Mouse (Mus musculus): Measurements from ENCODE around the gene Syna.

The Syna gene

DNA sequence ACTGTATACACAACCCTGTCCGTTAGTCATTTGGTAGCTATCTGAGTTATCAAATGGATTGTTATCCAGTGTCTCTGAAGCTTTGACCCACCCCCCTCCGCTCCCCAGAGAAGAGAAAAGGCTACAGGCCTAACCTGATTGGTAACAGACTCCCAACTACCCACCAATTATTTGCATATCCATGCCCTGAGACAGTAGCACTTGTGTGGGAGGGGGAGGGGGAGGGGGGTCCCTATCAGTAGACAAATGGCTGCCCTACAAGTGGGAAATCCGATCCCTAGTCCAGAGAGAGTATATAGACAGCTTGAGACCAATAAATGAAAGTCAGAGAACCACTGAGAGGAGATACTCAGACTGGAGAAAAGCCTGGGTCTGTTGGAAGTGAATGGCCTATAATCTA lies 8.1 kb upstream of the Syna start:
- in situ Hi-C loops (cut with MseI, MboI): no loop called here

DNA sequence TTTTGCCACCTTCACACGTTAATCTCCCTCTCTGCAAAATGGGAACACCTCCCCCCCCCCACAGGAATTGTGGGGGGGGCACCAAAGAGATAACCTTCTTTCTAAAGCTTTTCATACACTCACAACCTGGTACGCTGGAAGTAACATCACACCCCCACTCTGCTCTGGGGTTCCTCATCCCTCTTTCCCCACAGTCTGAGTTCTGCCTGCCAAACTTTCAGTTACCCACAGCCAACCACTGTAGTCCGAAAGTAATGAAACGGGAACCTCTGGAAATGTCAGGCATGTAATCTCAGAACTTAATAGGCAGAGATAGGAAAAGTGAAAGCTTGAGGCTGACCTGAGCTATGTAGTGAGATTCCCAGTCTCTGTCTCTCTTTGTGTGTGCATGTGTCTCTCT lies 7.5 kb upstream of the Syna start:
- in situ Hi-C loops (cut with MseI, MboI): no loop called here

DNA sequence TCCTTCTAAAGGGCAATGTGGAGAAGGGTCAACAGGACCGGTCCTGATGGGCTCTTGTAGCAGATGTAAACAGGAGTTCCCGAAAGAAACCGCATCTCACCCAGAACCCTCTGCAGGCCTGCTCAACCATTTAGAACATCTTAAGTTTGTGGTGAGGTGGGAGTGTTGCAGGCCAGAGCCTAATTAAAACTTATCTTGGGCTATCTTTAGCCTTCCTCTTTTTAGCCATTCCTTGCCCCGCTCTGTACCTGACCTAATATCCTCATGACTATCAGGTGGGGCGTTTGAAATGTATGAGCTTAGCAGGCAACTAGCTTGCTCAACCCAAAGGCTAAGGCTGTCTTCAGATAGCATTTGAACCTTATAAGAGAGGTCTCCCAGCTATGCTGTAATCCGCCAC lies 5.7 kb upstream of the Syna start:
- in situ Hi-C loops (cut with MseI, MboI): no loop called here

DNA sequence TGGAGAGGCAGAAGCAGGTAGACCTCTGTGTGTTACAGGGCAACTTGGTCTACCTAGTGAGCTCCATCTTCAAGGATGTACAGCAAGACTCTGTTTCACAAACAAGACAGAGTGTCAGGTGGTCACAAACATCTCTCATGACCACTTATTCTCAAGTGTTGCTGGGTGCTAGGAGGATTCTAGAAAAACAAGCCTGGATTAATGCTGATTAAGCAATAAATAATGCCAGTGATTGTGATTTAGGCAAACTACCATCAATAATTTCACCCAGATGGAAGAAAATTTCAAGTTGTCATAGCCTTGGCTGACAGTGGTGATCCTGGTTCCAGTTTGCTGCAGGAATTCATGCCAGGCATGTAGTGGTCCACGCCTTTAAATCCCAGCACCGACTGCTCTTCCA lies 4.3 kb upstream of the Syna start:
- in situ Hi-C loops (cut with MseI, MboI): no loop called here

DNA sequence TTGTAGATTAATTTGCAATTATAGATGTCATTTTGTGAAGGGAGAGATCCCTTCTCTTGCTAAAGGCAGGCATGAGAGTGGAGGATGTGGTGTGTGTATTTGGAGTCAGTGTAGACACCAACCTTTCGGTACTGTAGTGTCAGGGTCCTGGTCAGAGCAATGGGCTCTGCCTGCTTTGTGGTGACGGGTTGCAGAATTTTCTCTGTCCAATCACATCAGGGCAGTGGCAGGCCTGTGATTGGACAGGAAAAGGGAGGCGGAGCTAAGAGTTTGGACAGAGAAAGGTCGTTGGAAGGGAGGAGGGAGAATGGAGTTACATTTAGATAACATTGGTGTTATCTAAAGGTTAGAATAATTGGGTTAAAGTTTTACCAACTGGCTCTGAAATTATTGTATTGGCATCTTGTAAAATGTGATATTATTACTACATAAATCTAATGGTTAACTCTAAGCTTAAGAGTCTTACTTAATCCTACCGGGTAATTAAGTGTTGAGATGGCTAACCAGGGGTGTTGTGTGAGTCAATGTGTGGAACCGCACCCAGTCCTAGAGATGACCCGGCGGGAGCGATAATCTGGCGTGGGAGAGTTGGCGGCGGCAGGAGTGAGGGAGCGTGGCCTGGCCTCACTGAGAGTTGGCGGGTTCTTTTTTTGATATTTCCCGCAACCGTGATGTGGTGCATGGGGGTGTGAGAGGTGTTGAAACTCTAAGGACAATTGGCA lies 640 bp upstream of the Syna start:
- in situ Hi-C loops (cut with MseI, MboI): no loop called here

DNA sequence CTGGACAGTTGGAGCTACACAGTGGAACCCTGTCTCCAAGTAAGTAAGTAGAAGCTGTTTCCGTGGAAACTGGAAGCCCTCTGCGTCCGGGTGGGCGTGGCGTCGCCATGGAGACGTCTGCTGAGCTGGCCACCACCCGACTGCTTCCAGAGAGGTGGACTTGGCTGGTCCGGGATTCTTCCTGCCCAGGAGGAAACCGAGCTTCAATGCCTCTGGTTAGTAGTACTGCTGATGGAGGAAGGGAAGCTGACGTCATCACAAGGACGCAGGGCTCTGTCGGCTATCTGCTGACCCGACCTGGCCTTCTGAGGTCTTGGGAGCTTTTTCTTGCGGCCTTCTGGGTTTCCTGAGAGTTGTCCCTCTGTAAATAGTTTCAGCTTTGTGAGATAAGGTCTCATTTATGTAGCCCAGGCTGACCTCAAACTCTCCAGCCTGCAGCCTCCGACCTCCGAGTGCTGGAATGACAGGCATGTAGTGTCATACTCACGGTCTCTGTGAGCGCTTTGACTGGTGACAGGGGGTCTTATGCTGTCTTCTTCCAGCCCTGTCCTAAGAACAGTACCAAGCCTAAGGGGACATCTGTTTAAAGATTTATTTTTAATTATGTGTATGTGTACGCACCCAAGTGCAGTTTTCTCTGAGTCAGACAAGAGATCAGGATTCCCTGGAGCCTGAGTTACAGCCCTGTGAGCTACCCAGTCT lies 4.4 kb downstream of the Syna start:
- in situ Hi-C loops (cut with MseI, MboI): no loop called here

DNA sequence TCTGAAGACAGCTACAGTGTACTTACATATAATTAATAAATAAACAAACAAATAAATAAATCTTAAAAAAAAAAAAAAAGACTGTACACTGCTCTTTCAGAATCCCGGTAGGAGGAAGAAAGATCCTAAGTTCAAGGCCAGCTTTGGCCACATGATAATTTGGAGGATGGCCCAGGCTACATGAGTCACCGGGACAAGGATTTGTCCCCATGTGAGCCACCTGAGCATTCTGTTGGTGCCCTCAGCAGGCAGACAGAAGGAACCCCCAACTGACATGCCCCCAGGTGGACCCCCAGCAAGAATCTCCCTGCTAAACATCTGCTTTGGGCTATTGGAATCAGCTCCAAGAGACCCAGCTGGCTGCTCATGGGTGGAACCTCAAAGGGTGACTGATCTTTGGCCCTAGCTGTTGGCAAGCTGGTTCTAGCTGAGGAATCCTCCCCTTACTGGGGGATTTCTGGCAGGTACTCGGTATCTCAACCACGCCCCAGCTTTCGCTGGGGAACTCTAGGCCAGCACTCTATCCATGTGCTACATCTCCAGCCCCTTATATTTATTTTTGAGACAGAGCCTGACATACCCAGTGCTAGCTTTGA lies 5.9 kb downstream of the Syna start:
- in situ Hi-C loops (cut with MseI, MboI): no loop called here

DNA sequence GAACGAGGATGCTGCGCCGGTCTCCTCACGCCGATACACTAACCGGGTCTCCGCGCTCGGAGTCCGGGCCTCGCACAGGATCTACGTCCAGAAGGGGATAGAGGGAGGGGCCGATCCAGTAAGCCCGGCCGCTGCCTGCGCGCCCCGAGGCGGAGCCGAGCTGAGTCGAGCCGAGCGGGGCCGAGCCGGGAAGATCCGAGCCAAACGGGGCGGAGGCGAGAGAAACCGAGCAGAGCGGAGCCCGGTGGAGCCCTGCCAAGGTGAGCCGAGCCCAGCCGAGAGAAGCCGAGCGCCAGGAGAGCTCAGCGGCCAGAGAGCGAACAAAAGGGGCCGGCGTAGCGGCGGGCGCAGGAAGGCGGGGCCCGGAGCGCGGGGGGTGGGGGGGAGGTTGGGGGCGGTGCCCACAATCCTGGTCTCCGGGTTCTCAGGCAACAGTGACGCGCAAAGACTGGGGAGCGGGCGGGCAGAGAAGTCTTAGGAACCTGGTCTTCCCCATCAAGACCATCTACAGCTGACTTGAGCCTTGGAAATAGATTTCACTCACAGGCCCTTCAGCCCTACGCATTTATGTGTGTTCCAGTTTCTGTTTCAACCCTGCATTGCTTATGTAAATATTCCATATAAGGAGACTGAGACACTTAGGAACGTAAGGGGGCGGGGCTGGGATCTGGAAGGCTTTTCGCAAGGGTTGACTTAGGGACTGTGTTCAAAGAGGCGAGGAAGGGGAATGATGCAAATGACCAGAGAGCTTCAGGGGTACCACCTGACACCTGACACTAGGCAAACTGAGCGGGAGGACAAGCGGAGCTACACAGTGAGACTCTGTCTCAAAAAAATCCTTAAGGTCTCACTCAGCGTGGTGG lies 7.6 kb downstream of the Syna start, which contains the start of gene Clip2:
Gene Clip2, minus strand, starts transcription at position 325 of the 863 bp plus-strand sequence.
- in situ Hi-C loops (cut with MseI, MboI): no loop called here

DNA sequence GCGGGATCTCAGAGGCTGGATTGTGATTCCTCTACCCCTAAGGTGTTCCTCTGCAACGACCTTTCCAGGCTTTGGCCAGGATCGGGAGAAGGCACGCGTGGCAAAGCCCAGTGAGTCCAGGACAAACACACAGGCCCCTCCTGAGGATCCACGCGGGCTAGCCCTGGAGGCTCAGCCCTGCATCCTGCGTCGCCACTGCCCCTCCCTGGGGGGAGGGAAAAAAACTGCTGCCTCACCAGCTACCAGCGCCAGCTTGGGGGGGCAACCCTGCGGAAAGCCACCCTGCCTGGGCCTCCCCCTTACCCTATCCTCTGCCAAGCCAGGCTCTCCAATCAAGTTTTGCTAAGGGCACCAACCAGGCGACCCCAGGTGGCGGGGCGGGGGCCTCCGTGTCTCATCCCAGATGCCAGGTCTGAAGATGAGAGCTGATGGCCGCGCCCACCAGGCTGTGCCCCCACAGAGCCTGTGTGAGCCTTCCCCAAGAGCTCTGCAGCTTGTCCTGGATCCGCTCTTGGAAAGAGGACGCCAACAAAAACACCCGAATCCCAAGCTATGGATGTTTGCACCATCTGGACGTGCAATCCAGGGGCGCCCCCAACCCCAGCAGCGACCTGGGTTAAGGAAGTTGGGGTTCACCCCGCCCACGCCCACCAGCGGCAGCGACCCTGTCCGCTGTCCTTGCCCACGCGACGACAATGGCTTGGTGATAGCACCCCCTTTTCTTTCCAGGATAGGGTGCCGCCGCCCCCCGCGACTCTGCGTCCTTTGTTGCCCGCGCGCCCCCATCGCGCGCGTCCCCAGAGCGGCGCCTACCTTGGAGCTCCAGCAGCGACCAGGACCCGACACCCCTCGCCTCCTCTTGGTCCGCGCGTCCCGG lies 8.5 kb downstream of the Syna start:
- in situ Hi-C loops (cut with MseI, MboI): no loop called here

DNA sequence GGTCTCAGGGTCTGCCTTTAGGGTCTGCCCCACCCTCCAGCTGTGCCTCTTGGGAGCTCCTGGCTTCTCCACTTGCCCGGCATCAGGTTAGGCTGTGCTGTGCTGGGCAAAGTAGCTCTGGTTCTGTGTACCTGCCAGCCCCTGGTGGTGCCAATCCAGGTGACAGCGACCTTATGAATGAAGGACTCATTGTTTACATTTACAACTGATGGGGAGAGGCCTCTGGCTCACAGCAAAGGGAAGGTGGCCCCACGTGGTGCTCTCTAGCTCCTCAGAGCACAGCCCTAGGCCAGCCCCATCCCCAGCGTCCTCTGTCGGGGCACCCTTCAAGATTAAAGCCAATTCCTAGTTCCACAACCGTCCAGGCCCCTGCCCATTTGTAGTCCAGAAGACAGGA lies 9.1 kb downstream of the Syna start:
- in situ Hi-C loops (cut with MseI, MboI): no loop called here

DNA sequence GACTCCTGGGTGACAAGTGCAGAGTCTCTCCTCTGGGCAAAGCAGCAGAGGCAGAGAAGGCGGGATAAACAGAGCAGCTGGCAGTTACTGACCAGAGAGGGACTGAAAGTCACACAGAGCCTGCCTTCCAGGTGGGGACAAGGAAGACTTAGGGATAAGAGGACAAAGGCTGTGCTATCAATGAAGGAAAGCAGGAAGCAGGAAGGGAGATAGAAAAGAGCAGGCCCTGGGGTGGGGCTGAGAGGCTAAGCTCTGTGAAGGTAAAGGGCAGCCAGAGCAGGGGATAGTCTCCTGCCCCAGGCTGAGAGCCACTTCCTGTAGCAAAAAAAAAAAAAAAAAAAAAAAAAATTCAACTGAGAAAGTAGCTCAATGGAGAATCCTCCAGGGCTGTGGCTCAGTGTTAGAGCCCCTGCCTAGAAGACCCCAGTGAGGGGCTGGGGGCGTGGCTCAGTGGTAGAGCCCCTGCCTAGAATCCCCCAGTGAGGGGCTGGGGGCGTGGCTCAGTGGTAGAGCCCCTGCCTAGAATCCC lies 10.3 kb downstream of the Syna start:
- in situ Hi-C loops (cut with MseI, MboI): no loop called here

DNA sequence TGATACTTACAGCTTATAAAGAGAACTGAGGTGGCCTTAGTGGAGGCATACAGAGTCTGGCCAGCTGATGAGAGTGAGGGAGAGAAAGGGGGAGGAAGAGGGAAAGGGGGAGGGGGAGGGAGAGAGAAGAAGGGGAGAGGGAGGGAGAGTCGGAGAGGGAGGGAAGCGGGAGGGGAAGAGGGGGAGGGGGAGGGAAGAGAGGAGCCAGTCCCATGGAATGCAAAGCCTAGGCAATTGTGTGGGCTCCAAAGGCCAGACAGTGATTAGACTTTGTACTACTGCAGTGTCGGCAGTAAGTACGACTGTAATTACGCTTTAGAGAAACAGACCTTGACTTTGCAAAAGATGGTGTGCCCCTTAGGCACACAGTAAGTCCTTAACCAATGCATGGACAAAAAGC lies 11.7 kb downstream of the Syna start:
- in situ Hi-C loops (cut with MseI, MboI): no loop called here

DNA sequence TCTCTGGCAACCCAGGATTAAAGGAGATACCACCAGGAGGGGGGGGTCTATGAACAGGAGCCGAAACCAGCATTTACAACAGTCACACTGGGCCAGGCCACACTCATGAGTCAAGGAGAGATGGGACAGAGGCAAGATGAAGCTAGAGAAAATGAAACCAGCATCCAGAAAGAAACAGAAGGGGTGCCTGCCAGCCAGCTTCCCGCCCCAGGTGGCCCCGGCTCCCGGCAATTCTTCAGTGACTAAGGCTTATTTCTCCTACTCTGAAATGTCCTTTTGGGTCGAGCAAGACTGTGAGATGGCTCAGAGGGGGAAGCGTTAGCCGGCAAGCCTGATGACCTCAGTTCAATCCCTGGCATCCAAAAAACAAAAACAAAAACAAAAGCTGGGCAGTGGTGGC lies 13.2 kb downstream of the Syna start:
- in situ Hi-C loops (cut with MseI, MboI): no loop called here

DNA sequence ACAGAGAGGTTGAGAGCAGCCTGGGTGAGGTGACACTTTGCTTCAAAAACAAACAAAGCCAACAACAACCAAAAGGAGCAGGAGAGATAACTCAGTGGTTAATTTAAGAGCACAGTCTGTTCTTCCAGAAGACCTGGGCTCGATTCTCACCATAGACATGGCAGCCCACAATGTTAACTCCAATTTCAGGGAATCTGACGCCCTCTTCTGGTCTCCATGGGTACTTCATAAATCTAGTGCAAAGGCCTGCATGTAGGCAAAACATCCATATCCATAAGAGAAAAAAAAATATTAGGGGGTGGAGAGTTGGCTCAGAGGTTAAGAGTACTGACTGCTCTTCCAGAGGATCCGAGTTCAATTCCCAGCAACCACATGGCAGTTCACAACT lies 14.7 kb downstream of the Syna start:
- in situ Hi-C loops (cut with MseI, MboI): no loop called here

DNA sequence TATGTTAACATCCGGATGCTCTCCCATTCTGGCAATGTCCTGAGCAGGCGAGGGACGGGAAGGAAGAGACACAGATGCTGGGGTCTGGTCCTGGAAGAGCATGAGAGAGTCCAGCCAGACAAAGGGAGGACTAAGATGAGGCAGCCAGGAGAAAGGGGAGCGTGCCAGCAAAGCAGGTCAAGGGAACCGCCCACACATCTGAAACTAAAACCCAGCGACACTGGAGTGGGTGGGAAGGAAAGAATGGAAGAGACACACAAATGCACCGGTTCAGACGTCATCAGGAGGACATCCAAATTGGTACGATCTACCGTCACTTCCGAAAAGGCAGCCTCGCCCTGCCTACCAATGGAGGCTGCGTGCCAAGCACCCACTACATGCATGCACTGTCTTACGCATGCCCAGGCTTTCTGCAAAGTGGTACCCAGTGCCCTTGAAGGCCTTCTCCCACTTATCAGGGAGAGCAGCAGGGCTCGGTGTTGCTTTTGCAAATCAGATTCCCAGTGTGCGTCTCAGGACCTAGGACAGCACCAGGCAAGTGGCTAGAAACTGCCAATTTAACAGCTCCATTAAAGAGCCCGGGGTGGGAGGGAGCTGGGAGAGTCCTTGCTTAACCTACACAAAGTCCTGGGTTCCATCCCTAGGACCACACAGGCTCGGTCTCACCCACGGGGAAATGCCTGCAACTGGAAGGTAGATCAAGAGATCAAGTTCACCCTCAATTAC lies 15.3 kb downstream of the Syna start:
- in situ Hi-C loops (cut with MseI, MboI): no loop called here

DNA sequence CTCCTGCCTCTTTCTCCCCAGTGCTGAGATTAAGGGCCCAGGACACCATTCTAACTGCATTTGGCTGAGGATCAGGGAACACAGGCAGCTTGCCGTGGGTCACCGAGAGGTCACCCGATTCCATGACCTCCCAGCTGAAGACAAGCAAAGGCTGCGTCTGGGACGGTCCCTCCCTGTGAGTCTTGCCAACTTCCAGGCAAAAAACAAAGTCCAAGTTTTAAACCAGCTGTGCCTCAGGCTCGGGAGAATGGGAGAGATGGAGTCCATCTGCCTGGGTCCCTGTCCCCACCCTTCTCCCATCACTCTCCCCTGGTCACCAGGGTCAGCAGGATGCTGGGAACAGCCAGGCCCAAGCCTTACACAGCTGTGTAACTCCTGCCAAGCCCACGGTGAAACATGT lies 18.3 kb downstream of the Syna start:
- in situ Hi-C loops (cut with MseI, MboI): no loop called here

DNA sequence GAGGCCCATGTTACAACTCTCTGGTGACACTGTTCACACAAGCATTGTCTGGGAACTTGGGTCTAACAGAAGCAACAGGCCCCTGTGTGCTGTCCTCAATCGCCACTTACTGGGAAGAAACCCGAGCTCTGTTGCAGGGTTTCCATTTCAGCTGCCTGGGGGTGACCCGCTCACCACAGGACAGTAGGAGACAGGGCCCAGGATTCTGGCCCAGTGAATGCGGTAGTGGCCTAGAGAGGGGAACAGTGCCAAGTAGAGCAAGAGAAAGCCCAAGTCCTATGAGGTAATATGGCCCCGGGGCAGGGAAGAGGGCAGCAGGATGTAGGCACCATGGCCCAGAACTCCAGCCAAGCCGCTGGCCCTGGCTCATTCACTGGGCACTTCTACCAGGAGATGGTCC lies 19.1 kb downstream of the Syna start:
- in situ Hi-C loops (cut with MseI, MboI): no loop called here

DNA sequence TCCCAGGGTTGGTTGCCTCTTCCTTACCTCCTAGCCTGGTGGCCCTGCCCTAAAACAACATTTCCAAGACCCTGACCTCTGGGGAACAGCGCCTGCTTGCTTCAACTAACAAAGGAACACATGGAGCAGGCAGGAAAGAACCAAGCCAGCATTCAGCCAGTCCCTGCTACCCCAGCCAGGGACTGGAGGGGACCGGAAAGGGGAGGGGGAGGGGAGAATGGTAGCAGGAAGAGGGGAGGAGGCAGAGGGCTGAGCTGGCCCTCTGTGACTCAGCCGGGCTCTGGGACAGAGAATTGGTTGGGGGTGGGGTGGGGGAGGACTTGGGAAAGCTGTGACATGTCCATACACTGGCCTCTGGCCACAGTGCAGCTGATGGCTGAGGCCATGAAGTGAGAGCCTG lies 20.1 kb downstream of the Syna start:
- in situ Hi-C loops (cut with MseI, MboI): no loop called here

DNA sequence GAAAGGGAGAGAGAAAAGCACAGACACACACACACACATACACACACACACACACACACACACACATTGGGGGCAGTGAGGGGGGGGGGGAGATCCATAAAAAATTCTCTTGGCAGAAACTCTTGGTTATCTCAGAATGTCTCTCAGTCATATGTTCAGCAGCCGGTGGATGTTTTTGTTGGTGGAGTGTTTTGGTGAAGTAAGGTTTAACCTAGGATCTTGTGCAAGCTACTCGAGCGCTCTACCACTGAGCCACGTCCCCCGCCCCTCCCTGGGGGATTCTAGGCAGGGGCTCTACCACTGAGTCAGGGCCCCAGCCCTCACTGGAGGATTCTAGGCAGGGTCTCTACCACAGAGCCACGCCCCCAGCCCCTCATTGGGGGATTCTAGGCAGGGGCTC lies 23.9 kb downstream of the Syna start:
- in situ Hi-C loops (cut with MseI, MboI): no loop called here

DNA sequence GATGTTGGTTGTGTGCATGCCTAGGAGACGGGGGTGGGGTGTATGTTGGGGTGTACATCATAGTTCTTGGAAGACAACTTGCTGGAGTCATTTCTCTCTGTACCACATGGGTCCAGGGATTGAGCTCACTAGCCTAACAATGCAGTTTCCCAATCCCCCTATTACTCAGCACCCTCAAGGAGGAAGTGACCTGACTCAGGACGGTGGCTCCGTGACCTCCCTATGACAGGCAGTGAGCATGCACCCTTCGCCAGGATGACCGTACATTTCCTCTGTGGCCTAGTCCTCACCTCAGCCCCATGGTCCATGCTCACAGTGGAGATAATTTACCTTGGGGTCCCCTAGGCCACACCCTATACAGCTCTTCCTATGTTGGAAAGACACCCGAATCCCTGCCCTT lies 27.6 kb downstream of the Syna start:
- in situ Hi-C loops (cut with MseI, MboI): no loop called here
